Mouse (Mus musculus) lung, adult 2 months (tissue): ENCODE results near the gene Spata20.

Experiments
- CTCF ChIP-seq: fragments of 200-500 bp; IDR thresholded peaks from 2 replicates; pipeline ENCODE4 v1.5.1; 2011; ENCODE audit warnings: mild to moderate bottlenecking, low read length, control low read depth; ENCODE audit not compliant: insufficient read depth
- POLR2A ChIP-seq: fragments of 200-500 bp; IDR thresholded peaks from 2 replicates; pipeline ENCODE4 v1.6.1; 2011; ENCODE audit warnings: low read depth, mild to moderate bottlenecking, control low read depth, low read length, borderline replicate concordance; ENCODE audit errors: extremely low read depth

- TF ChIP-seq POLR2A (no peak), CTCF (no peak)
Measured at GRCm38 (mm10) chr11:94449239-94449638, 36.7 kb downstream of the Spata20 start.
